Mouse (Mus musculus): Measurements from ENCODE around the gene Mdfi.
"Not testable (repeated sequence)": the region's sequence is repeated elsewhere in the genome, so short reads cannot be mapped to it uniquely, and the experiment has no call there.

Gene Mdfi

DNA sequence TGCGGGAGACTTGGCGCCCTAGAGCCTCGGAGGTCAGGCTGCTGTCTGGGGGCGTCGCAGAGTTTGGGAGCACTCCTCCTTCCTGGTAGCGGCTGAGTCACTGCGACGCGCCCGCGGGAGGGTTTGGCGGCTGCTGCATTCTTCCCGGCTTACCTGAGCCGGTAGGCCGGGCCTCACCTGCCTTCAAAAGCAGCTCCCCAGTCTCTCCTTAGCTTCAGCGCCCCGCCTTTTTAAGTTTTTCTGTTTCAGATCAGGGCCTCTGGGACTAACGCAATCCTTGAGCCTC is at the start of gene Mdfi:
Mdfi (minus strand) TSS at position 210 of the 286 bp plus-strand sequence.
- no peak for DNase-seq (ENCODE audit: low read depth, low spot score)

DNA sequence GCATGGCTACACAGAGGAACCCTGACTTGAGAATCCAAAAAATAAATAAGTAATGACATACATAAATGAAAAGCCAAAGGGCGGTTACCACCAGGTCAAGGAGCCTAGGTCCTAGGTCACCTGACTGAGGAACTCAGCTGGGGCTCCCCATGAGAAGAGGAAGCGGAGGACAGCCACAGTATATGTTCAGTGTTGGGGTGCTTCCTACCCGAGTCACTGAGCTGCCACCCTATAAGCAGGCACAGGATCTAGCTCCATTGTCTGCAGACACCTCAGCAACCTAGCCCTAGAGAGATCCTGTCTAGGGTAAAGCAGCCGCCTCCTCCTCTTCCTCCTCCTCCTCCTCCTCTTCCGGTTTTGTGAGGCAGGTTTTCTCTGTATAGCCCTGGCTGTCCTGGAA is 48.6 kb upstream of the Mdfi start:
- no peak for DNase-seq (ENCODE audit: low read depth, low spot score)

DNA sequence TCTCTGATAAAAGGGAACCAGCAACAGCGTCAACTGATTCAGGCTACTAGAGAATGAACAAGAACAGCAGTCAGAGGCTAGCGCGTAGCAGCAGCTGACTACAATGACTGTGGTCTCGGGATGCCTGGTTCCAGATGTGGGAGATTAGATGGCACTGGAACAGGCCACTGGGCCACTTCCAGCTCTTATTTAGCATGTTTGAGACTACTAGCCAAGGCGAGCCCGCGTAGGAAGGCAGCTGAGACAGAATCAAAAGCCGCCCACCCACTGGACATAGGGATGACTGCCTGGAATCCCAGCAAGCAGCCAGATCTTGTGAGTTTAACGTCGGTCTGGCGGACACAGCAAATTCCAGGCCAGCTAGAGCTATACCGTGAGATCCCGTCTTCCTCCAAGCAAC is 46.8 kb upstream of the Mdfi start:
- DNase-seq (ENCODE audit: low read depth, low spot score) = no peak

DNA sequence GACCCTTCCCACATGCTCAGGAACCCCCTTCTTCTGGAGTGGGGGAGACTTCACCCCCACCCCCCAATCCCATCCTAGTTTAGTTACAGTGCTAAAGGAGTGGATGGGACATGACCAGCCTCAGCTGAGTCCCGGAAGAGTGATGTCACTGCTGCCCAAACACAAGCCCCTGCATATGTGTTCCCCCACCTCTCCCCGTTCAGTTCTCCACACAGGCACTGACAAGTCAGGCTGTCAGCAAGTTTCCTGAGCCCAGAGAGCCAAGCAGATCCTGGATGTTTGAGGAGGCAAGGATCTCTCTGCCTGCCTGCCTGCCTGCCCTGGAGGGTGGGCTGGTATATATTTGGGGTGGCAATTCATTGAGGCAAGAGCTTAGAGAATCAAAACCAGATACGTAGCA is 44.7 kb upstream of the Mdfi start:
- DNase-seq (ENCODE audit: low read depth, low spot score) = no peak

DNA sequence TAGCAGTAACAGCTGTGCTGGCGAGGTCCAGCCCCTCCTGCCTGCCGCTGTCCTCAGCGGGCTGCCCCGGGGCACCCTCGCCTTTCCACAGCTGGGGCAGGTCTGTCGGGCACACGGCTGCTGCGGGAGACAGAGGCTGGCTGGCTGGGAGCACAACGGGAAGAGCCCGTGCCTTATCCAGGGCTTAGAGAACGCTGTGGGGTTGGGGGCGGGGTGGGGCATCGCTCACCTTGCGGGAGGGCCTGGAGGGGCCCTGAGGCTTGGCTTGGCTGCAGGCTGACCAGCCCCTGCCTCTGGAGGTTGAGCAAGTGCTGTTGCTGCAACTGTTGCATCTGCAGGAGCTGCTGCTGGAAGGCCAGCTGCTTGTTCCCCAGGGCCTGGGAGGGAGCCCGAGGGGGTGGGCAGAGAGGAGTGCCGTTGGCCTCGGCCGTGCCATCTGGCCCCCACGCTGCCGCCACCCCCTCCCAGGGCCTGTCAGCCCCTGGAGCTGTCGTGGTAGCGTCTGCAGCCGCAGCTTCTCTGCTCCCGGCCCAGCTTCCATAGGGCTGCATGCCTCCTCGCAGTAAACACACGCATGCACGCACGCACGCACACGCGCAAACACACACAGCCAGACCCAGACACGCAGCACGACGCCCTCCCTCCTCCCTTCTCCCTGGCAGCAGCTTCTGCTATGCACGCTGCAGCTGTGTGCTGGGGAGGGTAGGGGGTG is 44.0 kb upstream of the Mdfi start:
- no peak for DNase-seq (ENCODE audit: low read depth, low spot score)

DNA sequence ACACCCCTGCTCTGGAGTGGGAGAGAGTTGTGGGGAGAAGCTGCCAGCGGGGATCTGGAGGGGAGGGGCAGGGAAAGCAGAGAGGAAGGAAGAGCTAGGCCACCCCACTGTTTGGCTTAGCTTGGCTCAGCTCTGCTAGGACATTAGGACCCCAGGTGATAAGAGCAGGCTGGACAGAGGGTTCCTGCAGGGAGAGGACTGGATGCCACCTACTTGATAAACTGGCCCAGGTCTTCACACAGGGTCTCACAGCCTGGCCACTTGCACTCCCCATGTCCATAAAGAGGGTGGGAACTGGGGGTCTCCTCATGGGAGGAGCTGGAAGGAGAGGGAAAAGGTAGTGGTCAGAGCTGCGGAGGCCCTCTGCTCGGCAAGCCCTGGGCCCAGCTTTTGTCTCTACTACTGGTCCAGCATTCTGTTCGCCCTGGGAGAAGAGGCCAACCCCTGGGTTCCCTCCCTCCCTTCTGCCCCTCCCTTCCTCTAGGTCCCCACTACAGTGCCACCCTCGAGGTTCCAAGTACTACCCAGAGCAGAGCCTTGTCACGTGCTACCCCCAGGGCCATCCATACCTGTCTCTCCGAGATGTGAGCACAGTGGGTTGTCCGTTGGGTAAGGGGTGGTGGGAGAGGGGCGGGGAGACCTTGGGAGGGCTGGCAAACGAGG is 43.4 kb upstream of the Mdfi start:
- no peak for DNase-seq (ENCODE audit: low read depth, low spot score)

DNA sequence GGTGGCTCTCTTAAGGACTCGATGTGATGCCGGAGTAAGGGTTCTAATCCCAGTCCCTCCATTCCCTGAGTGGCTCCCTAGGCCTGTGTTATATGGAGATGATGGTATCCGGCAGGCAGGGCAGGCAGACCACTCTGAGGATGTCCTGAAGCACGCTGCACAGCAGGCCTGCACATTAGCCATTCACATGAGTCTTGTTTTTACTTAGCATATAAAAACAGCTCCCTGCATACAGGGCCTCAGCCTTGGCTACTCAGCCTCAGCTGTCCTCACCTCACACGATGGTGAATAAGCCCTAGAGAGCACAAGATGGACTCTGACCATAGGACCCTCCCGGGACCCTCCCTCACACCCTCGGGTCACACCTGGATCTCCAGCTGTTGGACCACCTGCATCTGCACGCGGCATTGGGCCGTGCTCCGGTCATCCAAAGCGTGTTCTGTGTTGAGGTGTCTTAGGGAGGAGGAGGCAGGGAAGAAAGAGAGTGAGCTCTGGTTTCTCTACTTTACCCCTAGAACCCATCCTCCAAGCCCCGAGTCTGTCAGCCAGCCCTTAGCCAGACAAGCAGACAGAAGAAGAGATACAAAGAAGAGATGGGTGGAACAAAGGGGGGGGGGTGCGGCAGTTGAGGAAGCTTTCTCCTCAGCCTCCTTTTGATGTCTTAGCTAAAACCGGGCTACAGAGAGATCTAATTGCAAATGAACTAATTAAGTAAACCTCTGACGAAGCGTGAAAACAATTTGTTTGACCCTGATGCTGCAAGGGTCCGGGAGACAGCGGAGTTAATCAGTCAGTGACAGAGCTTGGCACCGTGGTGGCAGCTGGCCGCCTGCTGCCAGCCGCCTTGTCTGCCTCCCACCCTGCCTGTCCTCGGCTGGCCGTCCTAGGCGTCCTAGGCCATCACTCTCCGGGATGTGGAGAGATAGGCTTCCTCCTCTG is 42.6 kb upstream of the Mdfi start:
- DNase-seq (ENCODE audit: low read depth, low spot score) = no peak

DNA sequence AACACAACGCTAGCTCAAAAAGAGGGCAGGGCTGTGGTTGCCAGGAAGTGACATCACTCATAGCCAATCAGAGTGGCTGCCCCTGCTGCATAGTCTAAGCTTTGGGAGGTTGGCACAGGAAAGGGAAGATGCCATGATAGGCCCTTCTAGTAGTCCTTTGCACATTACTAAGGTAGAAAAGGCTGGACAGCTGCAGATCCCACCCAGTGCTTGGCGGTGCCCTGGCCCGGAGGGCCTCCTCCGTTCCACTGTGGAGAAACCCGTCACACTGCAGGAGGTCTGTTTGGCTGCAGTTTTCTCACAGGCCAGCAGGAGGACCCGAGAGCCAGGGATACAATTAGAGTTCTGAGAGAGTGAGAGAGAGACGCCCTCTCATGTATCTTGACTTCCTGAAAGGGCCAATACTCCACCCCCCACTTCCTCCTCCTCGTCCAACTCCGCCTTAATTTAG is 38.9 kb upstream of the Mdfi start:
- DNase-seq (ENCODE audit: low read depth, low spot score) = peak; percentile 53

DNA sequence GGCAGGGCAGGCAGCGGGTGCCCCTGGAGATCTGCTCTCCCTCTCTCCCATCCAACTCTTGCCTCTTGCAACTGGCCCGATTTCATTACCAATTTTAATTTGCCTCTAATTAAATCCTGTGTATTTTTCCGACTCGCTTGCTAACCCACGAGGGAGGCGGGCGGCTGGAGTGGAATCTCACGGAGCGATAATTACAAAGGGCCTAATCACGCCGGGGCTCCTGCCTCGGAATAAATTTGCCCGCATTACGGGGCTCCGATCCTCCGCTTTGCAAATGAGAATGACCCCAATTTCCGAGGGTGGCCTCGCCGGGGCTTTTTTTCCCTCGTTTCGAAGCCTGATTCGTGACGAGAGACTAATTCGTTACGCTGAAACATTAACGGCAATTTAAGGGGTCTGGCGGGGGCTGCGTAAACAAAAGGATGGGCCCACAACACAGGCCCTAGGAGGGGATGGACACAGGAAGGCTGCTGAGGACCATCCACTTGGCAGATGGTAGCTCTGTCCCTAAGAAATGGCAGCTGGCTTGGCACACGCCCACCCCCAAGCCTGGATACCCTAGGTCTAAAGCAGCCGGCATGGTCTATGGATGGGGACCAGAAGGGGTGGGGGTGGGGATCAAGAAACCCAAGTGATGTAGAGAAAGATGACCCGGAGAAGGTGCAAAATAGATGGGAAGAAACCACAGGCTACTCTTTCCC is 38.0 kb upstream of the Mdfi start:
- DNase-seq (ENCODE audit: low read depth, low spot score) = no peak

DNA sequence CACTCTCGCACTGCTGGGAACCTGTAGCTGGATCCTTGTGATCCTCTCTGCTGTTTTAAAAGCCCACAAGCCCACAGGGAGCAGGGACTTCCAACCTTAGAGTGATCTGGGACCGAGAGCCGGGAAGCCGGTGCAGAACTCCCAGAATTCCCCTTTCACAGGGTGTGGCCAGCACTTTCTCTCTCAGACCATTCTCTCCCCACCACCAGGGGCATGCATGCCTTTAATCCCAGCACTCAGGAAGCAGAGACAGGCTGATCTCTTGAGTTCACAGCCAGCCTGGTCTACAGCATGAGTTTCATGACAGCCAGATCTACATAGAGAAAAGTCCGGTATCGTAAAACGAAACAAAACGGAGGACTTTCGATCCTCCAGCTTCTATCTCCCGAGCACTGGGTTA is 35.4 kb upstream of the Mdfi start:
- no peak for DNase-seq (ENCODE audit: low read depth, low spot score)

DNA sequence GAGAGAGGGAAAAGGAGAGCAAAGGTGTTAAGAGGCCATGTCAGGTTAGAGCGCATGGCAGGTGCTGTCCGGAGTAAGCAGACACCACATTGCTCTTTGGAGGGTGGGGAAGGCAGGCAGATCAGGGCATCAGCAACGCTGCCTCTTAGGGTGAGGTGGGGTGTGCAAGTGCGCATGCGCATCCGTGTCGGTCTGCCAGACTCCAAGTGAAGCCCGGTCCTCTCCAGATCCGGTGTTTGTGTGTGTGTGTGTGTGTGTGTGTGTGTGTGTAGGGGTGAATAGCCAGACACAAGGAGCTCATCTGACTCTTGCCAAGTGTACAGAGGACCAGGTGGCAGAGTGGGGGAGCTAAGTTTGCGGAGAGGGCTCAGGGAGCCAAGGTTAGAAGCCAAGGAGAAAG is 31.5 kb upstream of the Mdfi start:
- no peak for DNase-seq (ENCODE audit: low read depth, low spot score)

DNA sequence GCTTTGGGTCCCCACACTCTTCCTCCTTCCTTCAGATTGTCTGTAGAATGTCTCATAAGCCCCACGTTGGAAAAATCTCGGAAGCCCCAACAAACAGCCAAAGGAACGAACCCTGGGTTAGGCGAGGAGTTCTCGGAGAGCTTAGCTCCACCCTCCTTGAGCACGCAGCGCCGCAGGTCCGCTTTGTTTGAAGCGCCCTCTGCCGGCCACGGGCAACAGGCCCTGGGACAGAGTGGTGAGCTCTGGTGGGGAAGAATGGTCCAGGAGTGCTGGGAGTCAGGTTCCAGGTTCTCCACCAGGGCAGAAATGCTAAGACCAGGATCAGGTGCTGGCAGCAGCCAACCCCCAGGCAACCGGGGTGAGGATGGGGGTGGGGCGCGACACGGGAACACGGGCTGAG is 30.0 kb upstream of the Mdfi start:
- no peak for DNase-seq (ENCODE audit: low read depth, low spot score)

DNA sequence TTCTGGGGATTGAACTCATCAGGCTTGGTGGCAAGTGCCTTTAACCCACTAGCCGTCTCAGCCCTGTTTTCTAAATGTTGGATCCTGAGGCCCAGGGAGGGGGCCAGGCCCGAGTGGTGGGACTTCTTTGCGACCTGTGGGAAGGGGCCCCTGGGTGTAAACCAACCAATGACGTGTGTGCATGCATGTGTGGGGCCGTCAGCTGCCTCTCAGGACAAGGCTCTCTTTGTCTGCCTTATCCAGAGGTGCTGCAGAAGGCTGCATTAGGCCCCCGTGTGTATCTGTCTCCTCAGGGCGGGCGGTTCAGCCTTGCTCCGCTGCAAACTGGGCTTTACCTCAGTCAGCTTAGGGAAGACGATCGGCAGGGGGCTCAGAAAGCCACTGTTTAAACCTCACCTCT is 28.9 kb upstream of the Mdfi start:
- DNase-seq (ENCODE audit: low read depth, low spot score) = no peak

DNA sequence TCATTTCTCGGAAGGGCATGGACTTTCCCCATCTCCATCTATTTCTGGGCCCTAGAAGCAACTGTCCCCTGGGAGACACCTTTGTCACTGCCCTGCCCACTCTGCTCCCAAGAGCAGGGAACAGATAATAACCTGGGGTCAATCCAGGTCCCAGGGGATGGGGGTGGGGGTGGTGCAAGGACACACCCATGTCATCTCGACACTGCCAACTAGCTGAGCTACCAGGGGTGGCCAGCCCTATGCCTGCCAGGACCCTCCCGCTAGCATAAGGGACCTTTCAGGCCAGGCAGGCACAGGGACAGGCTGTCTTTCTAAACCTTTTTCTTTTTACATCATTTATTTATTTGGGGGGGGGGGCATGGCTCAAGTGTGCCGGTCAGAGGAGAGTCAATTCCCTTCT is 28.5 kb upstream of the Mdfi start:
- no peak for DNase-seq (ENCODE audit: low read depth, low spot score)

DNA sequence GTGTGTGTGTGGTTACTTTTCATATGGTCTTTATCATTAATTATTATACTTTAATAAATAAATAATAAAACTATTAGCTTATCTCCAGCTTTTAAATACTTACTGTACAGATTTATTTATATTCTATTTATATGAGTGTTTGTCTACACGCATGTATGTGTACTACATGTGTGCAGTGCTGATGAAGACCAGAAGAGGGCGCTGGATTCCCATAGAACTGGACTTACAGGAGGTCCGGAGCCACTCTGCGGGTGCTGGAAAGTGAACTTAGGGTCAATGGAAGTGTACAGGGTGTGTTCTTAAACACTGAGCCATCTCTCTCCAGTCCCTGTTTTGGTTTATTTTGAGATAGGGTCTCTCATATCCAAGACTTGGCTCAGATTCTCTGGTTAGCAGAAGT is 21.1 kb upstream of the Mdfi start:
- DNase-seq (ENCODE audit: low read depth, low spot score) = no peak

DNA sequence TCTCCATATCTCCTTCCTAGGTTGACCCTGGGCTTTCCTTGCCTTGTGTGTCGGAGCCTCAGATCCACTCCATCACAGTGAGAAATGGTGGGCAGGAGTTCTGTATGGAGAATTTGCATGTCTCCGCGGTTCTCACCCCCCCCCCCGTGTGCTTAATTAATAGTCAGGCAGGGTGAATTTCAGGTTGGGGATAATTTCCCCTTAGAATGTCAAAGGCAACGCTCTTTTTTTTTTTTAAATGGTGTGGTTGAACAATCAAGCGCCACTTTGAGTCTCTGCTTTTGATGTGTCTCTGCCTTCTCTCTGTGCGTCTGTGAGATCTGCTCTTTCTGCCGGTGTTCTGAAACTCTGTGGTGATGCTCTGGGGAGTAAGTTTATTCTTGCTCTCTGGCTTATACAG is 20.4 kb upstream of the Mdfi start:
- no peak for DNase-seq (ENCODE audit: low read depth, low spot score)

DNA sequence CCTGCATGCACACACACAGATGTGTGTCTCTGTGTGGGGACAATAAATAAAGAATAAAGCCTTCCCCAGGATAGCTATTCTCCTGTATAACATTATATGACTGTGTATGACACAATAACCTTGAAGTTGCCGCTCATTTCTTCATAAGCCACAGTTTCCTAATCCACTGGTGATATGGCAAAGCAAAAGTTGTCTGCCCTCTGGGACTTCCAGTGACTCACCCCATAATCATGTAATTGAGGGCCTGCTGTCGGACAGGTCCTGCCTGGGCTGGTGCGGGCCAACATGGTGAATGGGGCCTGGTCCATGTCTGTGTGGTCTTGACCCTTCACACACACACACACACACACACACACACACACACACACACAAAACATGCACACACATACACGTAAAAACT is 19.3 kb upstream of the Mdfi start:
- no peak for DNase-seq (ENCODE audit: low read depth, low spot score)

DNA sequence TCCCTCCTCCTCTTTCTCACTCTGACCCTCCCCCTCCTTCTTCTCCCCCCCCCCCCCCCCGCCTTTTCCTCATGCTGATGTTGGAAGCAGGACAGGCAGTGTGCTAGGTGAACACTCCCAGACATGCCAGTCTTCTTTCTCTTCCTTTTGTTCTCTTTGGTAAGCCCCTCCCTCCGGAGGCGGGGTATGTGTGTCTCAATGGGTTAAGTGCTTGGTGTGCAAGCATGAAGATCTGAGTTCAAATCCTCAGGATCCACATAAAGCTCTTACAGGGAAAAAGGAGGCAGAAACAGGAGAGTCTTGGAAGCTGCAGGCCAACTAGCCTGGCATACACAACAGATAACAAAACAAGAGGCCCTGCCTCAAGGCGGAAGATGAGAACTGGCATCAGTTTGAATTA is 18.8 kb upstream of the Mdfi start:
- DNase-seq (ENCODE audit: low read depth, low spot score) = no peak

DNA sequence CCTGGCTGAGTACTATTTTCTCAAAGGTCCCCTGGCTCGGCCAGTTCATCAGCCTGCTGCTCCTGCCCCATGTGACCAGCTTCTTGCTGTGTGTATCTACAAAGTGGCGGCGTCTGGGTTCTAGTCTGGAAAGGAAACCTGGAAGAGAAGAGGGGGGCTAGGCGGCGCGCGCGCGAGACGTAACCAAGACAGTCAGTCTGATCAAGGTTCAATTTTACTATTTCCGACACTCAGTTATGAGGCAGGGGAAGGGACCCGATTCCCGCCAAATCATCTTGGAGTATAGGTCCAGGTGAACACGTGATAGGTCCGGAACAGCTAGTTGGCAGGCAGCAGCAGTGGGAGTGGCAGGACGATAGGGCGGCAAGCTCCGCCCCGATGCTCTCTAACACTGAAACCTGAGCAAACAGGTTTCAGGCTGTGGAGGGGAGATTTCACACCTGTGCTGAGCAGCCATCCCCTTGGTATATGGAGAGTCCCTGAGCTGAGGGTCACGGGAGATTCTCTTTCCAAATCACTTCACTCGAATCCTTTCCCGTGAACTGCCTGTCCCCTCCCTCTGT is 17.4 kb upstream of the Mdfi start:
- not testable (repeated sequence) for DNase-seq (ENCODE audit: low read depth, low spot score)

DNA sequence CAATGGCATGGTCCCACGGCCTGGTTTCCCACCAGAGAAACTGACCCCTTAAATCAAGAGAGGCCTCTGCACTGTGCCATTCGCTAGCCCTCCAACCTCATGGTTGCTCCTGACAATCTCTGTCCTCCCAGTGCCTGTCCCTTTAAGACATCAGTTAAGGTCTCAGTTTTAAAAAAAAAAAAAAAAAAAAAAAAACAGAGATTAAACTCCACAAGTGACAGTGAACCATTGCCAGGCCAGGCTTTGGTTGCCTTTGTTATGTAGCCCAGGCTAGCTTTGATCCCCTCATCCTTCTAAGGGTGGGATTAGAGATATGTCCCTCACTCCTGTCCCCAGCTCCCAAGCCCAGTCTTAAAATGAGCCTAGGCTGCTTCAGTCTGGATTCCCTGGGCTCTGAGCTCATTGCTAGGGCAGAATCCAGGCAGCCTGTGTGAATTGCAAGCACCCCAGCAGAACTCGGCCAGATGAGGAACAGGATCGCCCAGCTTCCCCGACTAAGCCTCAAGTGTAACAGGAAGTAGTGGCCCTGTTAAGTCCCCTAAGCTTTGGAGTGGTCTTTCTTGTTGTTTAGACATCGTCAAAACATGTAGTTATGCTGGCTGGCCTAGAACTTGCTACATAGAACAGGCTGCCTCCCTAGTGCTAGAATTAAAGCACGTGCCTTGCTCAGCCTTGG is 16.3 kb upstream of the Mdfi start:
- no peak for DNase-seq (ENCODE audit: low read depth, low spot score)

DNA sequence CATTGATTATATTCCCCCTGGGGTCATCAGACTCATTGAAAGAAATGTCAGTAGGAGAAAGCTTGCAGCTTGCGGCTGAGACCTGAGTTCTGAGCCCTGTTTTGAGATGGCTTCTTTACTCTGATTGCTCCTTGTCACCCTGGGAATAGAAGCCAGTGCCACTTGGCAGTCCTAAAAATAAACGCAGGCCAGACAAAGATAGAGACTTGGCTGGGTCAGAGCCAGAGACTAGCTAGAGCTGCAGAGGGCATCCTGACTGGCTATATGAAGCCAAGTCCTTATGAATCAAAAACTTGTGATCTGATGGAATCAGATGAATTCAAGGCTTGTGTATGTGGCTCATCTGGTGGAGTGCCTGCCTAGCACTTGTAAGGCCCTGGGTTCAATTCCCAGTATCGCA is 15.5 kb upstream of the Mdfi start:
- DNase-seq (ENCODE audit: low read depth, low spot score) = no peak
